Mouse (Mus musculus) hindbrain, embryonic 14.5 days (tissue): ENCODE data around the gene Map3k15. TPM values are rescaled to one million over a fixed set of nuclear protein-coding genes. Genes with fewer than 3 reads are reported as not detected.

Experiments
- ATAC-seq: fragments of 200-750 bp; cut with Nextera tagmentation; 2 replicates; pipeline ENCODE4 v1.8.0; 2017; ENCODE audit warnings: moderate number of reproducible peaks, mild to moderate bottlenecking, moderate TSS enrichment, moderate library complexity; ENCODE audit not compliant: low FRiP score
- DNase-seq: peaks from one replicate; pipeline ENCODE4 v3.0.0-alpha.2; 2015; ENCODE audit warnings: low spot score
- H3K27ac ChIP-seq: fragments of 300-500 bp; sonication (generic); 2 replicates; pipeline ENCODE4 v1.5.1; 2014; ENCODE audit warnings: mild to moderate bottlenecking, moderate library complexity
- H3K27me3 ChIP-seq: fragments of 300-500 bp; sonication (generic); 2 replicates; pipeline ENCODE4 v1.6.1; 2014; ENCODE audit warnings: mild to moderate bottlenecking, low read length, mixed read lengths; ENCODE audit not compliant: control insufficient read depth, insufficient read depth
- H3K36me3 ChIP-seq: fragments of 300-500 bp; sonication (generic); replicated peaks from 2 replicates; pipeline ENCODE4 v1.6.1; 2014; ENCODE audit not compliant: control insufficient read depth, insufficient read depth
- H3K4me1 ChIP-seq: fragments of 300-500 bp; sonication (generic); replicated peaks from 2 replicates; pipeline ENCODE4 v1.6.1; 2014; ENCODE audit warnings: antibody characterized with exemption, low read length, mixed read lengths; ENCODE audit not compliant: control insufficient read depth, insufficient read depth
- H3K4me2 ChIP-seq: fragments of 300-500 bp; sonication (generic); replicated peaks from 2 replicates; pipeline ENCODE4 v1.6.1; 2014; ENCODE audit warnings: mild to moderate bottlenecking, moderate library complexity
- H3K4me3 ChIP-seq: fragments of 300-500 bp; sonication (generic); replicated peaks from 2 replicates; pipeline ENCODE4 v1.5.1; 2014; ENCODE audit warnings: mild to moderate bottlenecking, low read length
- H3K9ac ChIP-seq: fragments of 300-500 bp; sonication (generic); 2 replicates; pipeline ENCODE4 v1.6.1; 2014
- H3K9me3 ChIP-seq: fragments of 300-500 bp; sonication (generic); 2 replicates; pipeline ENCODE4 v1.6.1; 2016; ENCODE audit warnings: low read length; ENCODE audit not compliant: control insufficient read depth
- WGBS: fragments of 180-500 bp; shearing (Covaris S2); extraction: QIAGEN DNeasy Blood & Tissue Kit; methylation state at CpG from one replicate; pipeline ENCODE4 v1.1.7; 2014; 5-methylcytosine and 5-hydroxymethylcytosine counted together
- polyA plus RNA-seq: library from polyadenylated mRNA; unstranded; fragments of >200 nt; fragmentation: Nextera tagmentation; extraction: Ambion mirVana; gene quantifications from 2 replicates; pipeline ENCODE4 v1.2.1, GENCODE M21; 2014

The Map3k15 gene
- polyA plus RNA-seq, 1 experiment from 2014 or later, result 0.32 TPM

GRCm38 (mm10) chrX:160113777-160114176 lies 125.5 kb downstream of the Map3k15 start:
- Histone ChIP-seq H3K4me3 (no peak overlapping the region), H3K4me2 (no peak overlapping the region), H3K4me1 (no peaks in the 10 kb centered on the region), H3K36me3 (no peaks in the 10 kb centered on the region), H3K9me3 (no peaks in the 10 kb centered on the region), H3K27ac (no peak overlapping the region), H3K27me3 (no peaks in the 10 kb centered on the region), H3K9ac (no peak overlapping the region)
- no peak for ATAC-seq
- DNase-seq, result no peak
- WGBS, result 89% methylated on average over 1 of the region's 1 CpGs

- H3K4me1 ChIP-seq, result no peaks in the 10 kb centered on the region
- H3K27ac ChIP-seq, result no peak overlapping the region
- ATAC-seq, result no peak
- no peak overlapping the region for H3K4me2 ChIP-seq
- no peak overlapping the region for H3K4me3 ChIP-seq
- H3K9ac ChIP-seq, result no peak overlapping the region
- peaks cover 4% of the 10 kb centered on the region; the same call in 1 of the 2 replicates for H3K36me3 ChIP-seq
- no peaks in the 10 kb centered on the region; the same call in 1 of the 2 replicates for H3K27me3 ChIP-seq
- no peaks in the 10 kb centered on the region for H3K9me3 ChIP-seq
- DNase-seq, result no peak
These were observed 127.8 kb downstream of the Map3k15 start for GRCm38 (mm10) chrX:160116074-160116473.

GRCm38 (mm10) chrX:160116658-160117057 lies 128.4 kb downstream of the Map3k15 start:
- Histone ChIP-seq H3K4me3 (no peak overlapping the region), H3K4me2 (no peak overlapping the region), H3K9ac (no peak overlapping the region), H3K36me3 (peaks cover 9% of the 10 kb centered on the region), H3K27ac (no peak overlapping the region), H3K27me3 (no peaks in the 10 kb centered on the region; the same call in 1 of the 2 replicates), H3K9me3 (no peaks in the 10 kb centered on the region), H3K4me1 (no peaks in the 10 kb centered on the region)
- ATAC-seq, result peak; percentile 78; the same call in 1 of the 2 replicates
- peak; percentile 72 for DNase-seq
- WGBS, result 88% methylated on average over 3 of the region's 3 CpGs

- peaks cover 17% of the 10 kb centered on the region for H3K36me3 ChIP-seq
- WGBS, result 89% methylated on average over 11 of the region's 11 CpGs
- peaks cover 10% of the 10 kb centered on the region; the same call in 1 of the 2 replicates for H3K4me1 ChIP-seq
- ATAC-seq (no peak), DNase-seq (no peak)
- H3K27ac ChIP-seq, result no peak overlapping the region
- no peaks in the 10 kb centered on the region for H3K9me3 ChIP-seq
- no peaks in the 10 kb centered on the region; the same call in 1 of the 2 replicates for H3K27me3 ChIP-seq
- no peak overlapping the region for H3K4me2 ChIP-seq
- H3K4me3 ChIP-seq, result no peak overlapping the region
- H3K9ac ChIP-seq, result no peak overlapping the region
These were observed 146.1 kb downstream of the Map3k15 start for GRCm38 (mm10) chrX:160134136-160134843.

- Histone ChIP-seq H3K27ac (no peak overlapping the region), H3K36me3 (peaks cover 6% of the 10 kb centered on the region; the same call in 1 of the 2 replicates), H3K27me3 (no peaks in the 10 kb centered on the region; the same call in 1 of the 2 replicates), H3K9ac (no peak overlapping the region), H3K4me2 (peak overlapping the region; percentile 77), H3K9me3 (no peaks in the 10 kb centered on the region), H3K4me1 (peaks cover 10% of the 10 kb centered on the region; the same call in 1 of the 2 replicates), H3K4me3 (no peak overlapping the region)
- DNase-seq (no peak), ATAC-seq (no peak)
- WGBS, result 32% methylated on average over 6 of the region's 6 CpGs
These were observed 147.5 kb downstream of the Map3k15 start for GRCm38 (mm10) chrX:160135719-160136118.

GRCm38 (mm10) chrX:160136153-160136552 lies 147.9 kb downstream of the Map3k15 start:
- ATAC-seq (no peak), DNase-seq (no peak)
- peaks cover 6% of the 10 kb centered on the region; the same call in 1 of the 2 replicates for H3K36me3 ChIP-seq
- WGBS, result 34% methylated on average over 5 of the region's 5 CpGs
- H3K4me1 ChIP-seq, result peaks cover 10% of the 10 kb centered on the region; the same call in 1 of the 2 replicates
- no peak overlapping the region for H3K9ac ChIP-seq
- H3K4me3 ChIP-seq, result peak overlapping the region; percentile 64
- H3K27ac ChIP-seq, result no peak overlapping the region
- no peaks in the 10 kb centered on the region for H3K9me3 ChIP-seq
- peak overlapping the region; percentile 77 for H3K4me2 ChIP-seq
- H3K27me3 ChIP-seq, result no peaks in the 10 kb centered on the region; the same call in 1 of the 2 replicates

GRCm38 (mm10) chrX:160137177-160137860 lies 149.1 kb downstream of the Map3k15 start:
- Histone ChIP-seq H3K9me3 (no peaks in the 10 kb centered on the region), H3K27me3 (no peaks in the 10 kb centered on the region; the same call in 1 of the 2 replicates), H3K4me1 (peaks cover 10% of the 10 kb centered on the region; the same call in 1 of the 2 replicates), H3K4me3 (peak overlapping the region; percentile 64), H3K4me2 (peak overlapping the region; percentile 77), H3K36me3 (no peaks in the 10 kb centered on the region), H3K27ac (peak overlapping the region; percentile 86), H3K9ac (peak overlapping the region; percentile 74)
- no peak for DNase-seq
- ATAC-seq, result 0 out of 2 replicates have a peak, but pooled peaks have one; percentile 3
- 23% methylated on average over 18 of the region's 18 CpGs for WGBS

- Histone ChIP-seq H3K9ac (peak within 1 kb of the TSS; percentile 74), H3K4me3 (peak within 1 kb of the TSS; percentile 64), H3K27me3 (no peaks in the 10 kb centered on the region; the same call in 1 of the 2 replicates), H3K36me3 (no peaks in the 10 kb centered on the region), H3K4me1 (peaks cover 10% of the 10 kb centered on the region; the same call in 1 of the 2 replicates), H3K4me2 (peak within 1 kb of the TSS; percentile 77), H3K9me3 (no peaks in the 10 kb centered on the region), H3K27ac (peak within 1 kb of the TSS; percentile 86)
- 20% methylated on average over 67 of the region's 67 CpGs for WGBS
- peak; percentile 86 for DNase-seq
- peak; percentile 98 for ATAC-seq
These were observed 149.9 kb downstream of the Map3k15 start, which contains the start of gene Pdha1 for GRCm38 (mm10) chrX:160137861-160138717. TSS of gene Pdha1 (minus strand) at chrX:160138413.
